Mouse (Mus musculus) heart, adult 9 months (tissue): ENCODE measurements around the gene Prpf40a.
A peak's percentile ranks its signal among the peaks of the same experiment; 100 is the strongest.

Experiments used
- DNase-seq, 2 experiments: peaks; one replicate each; pipeline ENCODE4 v3.0.0; 2022; ENCODE audit warnings: low spot score in 2 of 2

Gene Prpf40a

DNA sequence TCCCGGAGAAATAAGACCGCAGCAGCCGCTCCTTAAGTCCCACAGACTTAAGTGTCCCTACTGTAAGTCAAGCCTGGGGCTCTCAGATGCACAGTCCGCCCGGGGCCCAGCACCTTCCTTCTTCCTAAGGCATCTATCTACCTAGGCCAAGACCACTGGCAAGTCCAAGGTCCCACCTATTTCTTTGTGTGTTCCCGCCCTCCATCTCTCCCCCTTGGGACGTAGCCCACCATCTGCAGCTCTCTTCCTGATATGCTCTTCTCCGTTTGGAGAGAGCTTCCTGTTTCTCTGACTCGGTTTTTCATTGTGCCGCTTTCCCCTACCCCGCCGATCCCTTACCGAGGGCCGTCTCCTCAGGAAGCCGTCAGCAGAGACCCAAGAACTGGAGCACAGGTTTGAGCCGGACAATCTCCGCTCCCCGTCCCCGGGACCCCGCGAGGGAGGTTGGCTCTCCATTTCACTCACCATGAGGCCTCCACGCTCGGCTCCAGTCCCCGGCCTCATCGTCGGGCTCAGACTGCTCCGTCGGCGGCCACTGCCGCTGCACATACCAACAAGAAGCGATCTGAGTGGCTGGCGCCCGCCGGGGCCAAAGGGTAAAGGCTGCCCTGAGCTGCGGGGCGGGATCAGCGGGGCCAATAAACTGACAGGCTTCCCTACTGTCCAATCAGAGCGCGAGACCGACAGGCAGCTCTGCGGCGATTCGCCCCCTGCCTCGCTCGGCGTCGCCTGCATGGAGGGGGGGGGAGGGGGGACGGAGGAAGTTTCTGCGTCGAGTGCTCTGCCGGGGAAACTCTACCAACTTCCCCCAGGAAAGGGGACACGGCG lies at the start of gene Prpf40a:
Gene Prpf40a (minus strand): TSS at position 601 of the 828 bp plus-strand sequence.
- DNase-seq: peak; percentile 98 to 99

DNA sequence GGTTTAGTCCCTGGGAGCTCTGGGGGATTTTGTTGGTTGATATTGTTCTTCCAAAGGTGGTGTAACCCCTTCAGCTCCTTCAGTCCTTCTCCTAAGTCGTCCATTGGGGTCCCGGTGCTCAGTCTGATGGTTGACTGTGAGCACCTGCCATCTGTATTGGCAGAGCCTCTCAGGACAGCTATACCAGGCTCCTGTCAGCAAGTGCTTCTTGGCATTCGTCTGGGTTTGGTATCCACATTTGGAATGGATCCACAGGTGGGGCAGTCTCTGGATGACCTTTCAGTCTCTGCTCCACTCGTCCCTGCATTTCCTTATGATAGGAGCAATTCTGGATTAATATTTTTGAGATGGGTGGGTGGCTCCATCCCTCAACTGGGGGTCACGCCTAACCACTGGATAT lies 31.2 kb upstream of the Prpf40a start:
- peak in 1 of 2 experiments; percentile 4 for DNase-seq

DNA sequence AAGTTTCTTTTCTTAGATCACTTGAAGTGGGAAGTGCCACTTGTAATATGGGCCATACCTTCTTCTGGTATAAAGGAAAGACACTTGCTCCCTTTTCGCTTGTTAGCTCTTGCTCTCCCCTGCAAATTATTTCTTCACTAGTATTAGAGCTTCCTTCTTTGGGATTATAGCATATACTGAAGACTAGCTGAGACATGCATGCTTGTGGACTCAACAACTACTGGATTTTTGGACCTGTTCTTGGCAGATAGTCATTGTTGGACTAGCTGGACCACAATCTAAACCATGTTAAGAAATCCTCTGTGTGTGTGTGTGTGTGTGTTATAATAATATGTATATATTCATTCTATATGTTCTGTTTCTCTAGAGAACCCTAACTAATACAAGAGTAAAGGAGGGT lies 22.4 kb upstream of the Prpf40a start:
- DNase-seq: no peak

DNA sequence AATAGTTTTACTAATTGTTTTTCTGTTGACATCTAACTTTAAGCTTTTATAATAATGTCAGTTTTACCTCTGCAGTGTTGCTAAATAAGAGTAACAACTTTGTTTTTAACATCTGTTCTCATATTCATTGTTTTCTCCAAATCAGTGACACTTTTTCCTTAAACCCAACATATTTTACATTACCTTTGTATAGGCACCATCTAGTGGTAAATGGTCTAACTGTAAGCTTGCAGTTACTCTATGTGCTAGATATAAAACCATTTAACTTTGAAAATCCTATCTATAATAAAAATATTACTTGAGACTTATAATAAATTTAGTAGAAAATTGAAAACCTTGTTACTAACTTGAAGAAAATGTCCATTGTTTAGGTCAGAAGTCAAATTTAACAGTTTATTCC lies 15.7 kb upstream of the Prpf40a start:
- no peak for DNase-seq

DNA sequence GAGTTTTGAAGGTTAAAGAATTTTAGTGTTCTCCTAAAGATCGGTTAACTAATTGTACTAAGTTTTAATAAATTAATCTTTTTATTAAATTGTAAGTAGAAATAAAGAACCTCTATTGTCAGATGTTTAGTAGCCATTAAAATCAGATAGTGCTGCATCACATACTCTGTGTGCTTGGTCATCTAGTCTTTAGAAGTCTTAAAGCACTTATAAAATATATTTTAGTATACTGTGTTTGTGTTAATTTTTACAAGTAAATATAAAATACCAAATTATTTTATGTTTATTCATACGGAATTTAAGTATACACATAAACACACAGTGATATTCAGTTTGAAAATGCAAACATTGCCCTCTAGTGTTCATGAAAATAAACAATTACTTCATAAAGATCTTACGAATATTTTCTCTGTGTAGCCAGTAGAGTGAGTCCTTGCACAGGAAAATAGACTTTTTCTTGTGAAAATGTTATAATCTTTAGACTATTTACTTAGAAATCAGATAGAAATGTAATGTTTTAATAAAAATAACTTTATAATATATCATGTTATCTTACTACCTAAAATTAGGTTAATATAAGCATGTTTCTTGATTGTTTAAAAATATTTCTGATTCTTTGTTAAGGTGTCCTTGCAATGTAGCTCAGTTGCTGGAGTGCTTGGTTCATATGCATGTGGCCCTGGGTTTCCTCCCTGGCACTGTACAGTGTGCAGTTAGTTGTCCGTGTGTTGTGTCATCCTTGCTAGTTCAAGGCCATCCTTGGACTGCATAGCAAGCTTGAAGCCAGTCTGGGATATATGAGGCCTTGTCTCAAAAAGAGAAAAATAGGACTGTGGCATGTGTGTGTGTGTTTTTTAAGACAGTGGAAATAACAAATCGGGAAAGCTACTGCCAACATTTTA lies 13.5 kb upstream of the Prpf40a start:
- no peak for DNase-seq

DNA sequence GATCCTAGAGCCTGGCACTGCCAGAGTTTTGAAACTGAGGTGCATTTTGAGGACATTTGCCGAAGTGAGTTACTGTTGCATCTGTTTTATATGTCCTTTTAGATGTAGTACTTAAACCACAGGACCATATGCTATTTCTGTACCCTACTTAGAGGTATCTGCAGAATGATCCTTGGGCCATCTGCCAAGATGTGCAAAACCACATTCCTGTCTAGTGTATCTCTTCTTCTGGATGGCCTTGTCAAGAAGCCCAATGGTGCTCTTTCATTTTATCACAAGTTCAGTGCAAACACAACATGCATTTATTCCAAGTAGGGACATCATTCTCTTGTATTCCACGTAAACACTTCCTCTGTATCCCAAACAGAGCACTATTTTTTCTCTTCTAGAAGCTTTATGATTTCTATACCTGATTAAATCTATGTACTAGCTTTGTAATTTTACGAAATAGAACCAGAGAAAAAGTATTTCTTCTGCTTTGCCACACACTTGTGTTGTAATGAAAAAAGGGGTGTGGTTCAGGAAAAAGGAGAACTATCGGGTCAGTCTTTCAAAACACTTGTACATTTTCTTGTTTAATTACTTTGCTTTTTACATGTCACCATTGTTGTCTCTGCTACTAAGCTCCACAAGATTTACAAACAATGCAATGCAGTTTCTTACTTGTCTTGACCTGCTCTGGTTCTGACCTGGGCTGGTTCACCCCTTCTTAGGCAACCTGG lies 9.2 kb upstream of the Prpf40a start:
- no peak for DNase-seq

DNA sequence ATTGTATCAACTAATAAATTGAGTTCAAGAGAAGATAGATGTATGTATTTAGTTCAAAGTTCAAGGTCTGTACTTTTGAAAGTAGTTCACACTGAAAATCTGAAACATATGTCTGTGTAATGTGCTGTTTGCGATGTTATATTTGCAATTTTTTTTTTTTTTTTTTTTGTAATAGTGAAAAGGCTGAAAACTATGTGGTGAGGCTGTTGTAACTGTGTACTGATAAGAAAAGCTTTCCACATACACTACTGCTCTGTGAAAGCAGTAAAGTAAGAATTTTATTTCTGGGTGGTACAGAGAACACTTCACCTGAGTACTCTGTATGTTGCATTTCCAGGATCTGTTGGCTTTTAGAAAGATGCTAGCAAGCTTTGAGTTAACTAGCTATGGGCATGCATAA lies 8.1 kb upstream of the Prpf40a start:
- no peak for DNase-seq

DNA sequence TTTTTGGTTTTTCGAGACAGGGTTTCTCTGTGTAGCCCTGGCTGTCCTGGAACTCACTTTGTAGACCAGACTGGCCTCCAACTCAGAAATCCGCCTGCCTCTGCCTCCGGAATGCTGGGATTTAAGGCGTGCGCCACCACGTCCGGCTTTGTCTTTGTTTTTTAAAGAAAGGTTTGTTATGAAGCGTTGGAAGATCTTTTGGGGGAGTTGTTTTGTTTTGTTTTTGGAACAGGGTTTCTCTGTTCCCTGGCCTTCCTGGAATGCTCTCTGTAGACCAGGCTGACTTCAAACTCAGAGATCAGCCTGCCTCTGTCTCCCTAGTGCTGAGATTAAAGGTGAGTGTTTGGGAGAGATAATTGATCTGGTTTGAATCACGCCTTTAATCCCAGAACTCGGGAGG lies 5.3 kb upstream of the Prpf40a start:
- DNase-seq: no peak

DNA sequence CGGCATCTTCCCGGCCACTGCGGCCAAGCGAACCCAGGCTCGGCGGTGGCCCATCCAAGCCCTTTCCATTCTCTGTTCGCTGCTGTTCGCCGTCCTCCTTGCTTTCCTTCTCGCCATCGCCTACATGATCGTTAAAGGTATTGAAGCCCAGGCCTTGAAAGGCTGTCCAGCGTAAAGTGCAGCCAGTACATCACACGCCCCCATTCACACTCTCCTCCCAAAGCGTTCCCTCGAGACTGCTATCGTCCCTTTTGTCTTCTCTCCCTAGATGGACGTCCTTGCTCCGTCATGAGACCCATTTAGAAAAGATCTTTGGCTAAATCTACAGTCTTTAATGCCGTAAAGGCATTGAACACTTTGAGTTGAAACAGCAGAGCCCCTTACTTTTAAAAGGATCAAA lies 1.3 kb upstream of the Prpf40a start:
- DNase-seq: no peak

DNA sequence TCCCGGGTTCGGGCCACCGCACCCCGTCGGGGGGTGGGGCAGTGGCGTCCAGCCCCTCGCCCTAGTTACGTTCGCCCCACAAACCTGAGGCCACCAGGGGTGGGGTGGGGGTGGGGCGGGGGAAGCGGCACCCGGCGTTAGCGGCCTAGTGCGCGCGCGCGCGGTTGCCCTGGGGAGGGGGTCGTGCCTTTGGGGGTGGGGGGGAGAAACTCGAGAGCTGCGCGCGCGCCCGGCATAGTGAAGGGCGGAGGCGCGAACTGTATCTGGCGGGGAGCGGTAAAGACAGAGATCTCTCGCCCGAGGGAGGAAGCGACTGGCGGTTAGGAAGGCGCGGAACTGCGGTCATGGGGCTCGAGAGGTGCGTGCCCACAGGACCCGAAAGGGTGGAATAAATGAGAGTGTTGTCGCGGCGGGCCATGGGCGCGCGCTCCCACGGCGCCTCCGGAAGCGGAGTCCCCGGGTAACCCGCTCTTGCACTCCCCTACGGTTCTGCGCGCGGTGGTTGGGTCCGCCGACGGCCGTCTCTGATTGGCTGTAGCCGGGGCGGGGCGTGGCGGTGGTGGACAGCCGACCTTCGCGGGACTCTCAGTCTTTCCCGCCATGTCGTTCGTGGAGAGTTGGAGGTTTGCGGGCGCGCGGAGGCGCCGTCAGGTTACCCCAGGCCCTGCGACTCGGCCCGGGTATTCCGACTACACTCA lies 588 bp upstream of the Prpf40a start, which contains the start of gene Arl6ip6:
Gene Arl6ip6 (plus strand): TSS at position 204 of the 698 bp plus-strand sequence.
- DNase-seq: peak; percentile 97 to 98

DNA sequence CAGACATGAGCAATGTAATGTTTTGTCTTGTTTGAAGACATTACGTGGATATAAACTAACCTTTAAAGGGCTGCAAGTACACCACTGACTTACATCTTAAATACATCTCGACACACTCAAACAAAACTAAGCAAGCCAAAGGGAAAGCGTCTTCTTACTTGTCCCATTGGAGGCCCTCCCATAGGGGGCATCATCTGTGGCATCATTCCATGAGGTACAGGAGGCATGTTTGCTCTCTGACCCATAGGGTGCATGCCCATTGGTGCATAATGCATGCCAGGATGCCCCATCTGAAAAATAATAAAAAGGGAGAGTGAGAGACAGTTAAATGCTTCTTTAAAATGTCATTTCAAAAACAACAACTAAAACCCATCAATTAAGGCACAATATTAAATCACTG lies 1.3 kb downstream of the Prpf40a start:
- DNase-seq: no peak

DNA sequence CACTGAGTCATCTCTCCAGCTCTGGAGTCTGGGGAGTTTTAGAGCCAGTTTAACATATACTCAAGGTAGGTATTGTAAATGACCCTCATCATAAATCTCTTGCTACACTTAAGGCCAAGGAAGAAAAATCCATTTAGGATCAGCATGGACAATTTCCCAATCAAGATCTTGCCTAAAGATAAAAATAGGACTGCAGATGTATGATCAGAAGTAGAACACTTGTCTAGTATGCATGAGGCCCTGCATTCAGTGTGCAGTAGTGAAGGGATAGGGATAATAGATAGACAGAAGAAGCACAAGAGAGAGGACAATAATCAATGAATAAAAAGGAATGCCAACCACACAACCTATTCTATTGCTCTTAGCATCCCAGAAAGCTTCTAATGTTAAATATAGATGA lies 11.2 kb downstream of the Prpf40a start:
- no peak for DNase-seq

DNA sequence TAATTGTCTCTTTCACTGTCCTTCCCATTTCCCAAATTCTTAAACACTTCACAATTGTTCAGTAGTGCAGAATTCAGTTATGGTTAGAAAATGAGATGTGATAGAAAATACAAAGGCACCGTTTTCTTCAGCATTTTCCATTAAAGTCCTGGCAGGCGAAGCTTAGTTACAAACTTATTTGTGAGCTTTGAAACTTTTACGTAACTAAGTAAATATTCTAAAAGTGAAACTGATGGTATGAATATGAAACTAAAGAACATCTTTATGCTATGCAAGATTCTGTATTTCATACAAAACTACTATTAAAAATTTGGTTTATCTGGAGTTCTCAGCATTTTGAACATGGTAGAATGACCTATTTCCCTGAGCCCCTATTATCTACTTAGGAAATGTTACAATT lies 12.1 kb downstream of the Prpf40a start:
- DNase-seq: no peak

DNA sequence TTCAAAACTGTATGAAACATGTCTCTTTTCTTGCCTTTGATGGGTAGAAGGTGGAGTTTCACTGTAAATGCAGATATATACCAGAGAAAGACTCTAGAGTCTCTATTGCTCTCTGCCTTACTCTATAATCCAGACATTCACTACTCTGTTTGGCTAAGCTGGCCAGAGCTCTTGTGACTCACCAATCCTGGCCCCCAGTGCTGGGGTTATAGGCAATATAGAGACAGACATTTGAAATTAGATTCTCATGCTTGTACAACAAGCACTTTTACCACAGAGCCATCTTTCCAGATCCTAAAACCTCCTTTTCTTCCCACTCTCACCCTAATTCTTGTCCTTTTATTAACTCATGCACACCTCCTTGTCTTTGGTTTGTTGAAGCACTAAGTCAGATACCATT lies 17.1 kb downstream of the Prpf40a start:
- no peak for DNase-seq

DNA sequence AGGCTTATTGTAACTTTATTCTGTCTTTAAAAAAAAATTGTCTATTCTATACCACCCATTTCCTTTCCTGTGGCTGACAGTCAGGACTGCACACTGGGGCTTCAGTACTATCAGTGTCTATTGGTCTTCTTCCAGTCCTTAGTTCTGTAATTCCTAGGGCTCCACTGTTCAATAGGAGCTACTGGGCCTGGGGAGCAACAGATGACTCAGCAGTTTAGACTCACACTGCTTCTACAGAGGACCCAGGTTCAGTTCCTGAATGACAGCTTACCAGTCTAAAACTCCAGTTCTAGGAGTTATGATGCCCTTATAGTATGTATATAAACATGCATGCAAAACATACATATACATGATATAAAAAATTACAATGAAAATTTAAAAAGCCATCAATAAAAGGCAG lies 44.2 kb downstream of the Prpf40a start:
- DNase-seq: no peak

DNA sequence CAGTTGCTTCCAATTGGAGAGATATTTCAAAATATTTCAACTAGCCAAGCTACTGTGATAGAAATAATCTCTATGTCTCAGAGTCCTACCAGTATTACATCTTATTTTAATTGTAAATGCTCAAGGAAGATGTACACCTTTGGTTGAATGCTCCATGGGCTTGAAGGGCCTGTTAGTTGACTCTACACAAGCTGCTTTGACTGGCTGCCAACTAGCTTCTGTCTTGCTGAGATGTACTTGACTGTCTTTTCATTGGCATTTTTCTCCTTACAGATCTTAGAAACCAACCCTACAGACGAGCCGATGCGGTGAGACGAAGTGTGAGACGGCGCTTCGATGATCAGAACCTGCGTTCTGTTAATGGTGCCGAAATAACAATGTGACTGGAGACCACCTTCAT lies 59.5 kb downstream of the Prpf40a start:
- no peak for DNase-seq

DNA sequence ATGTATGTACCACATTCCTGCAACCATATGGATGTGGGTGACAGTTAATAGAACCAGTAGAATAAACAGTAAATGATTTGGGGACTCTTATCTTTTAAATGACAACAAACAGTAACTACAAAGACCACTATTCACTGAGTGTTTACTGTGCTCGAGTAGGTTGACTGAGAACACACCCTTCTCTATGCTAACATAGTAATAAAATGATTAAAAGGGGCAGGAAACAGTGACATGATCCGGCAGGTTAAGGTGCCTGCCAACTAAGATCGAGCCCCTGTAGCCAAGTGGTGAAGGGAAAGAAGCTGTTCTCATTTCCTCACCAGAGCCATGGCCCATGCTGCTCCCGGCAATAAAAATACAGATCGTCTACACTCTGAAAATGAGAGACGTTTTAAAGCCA lies 62.0 kb downstream of the Prpf40a start:
- no peak for DNase-seq

DNA sequence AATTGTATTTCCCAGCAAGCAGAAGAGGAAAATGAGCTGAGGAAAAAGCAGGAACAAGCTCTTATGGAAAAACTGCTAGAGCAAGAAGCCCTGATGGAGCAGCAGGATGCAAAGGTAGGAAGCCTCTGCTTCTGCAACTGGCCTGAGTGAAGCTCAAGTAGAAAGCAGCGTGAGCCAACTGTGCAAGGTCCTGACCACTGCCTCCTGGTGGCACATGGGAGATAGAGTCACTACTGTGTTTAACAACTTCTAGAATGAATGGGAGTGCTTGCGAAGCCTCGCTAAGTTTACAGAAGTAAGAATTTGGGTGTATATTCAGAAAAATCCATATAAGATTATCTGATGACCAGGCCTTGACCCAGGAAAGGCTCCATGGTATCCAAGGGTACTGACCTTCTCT lies 65.1 kb downstream of the Prpf40a start:
- no peak for DNase-seq

DNA sequence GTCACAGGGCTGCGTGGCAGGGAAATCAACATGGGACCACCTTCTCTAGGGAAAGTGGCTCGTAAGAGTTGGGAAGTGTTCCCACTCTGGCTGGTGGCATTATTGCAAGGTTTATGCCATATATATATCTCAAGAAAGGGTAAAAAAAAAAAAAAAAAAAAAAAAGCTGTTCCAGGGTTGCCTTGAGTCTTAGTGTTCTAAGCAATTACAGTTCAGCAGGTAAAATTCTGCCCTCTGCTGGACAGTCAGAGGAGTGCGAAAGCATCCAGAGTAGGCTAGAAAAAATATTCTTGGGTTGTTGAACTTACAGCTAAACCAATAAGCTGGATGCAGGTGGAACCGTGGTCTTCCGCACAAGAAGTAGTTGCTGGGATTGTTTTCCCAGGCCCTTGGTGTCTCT lies 69.3 kb downstream of the Prpf40a start:
- DNase-seq: peak in 1 of 2 experiments; percentile 12

DNA sequence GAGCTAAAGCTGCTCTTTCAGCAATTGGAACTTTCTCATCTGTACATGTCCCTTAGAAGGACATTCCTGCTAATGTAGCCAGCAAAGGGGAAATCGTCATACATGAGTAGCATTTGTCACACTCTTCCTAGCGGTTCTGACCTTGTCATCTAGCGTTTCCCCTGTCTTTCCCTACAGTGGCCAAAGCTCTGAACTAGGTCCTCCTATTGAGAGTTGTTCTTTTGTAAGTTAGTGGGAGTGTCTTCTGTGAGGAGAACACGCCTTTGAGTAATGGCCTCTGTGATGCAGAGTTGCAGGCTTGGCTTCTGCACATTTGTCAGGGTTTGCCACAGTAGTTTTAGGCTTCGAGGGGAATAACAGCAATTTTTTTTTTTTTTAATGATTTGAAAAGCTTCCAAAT lies 82.5 kb downstream of the Prpf40a start:
- no peak for DNase-seq

DNA sequence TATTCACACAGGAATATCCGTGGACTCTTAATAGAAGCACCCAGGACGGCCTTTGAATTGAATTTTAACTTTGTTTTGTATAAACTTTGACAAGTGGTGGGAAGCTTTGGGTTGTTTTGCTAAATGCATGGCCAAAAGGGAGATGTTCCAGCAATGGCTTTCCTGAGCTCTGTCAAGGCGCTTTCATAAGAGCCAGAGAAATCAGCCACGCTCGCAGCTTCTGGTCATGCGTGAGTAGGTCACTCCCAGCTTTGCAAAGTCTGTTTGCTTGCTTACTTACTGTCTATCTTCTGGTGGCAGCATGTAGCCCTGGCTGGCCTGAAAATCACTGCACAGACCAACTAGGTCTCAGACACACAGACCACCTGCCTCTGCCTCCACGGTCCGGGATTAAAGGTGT lies 84.6 kb downstream of the Prpf40a start:
- no peak for DNase-seq

DNA sequence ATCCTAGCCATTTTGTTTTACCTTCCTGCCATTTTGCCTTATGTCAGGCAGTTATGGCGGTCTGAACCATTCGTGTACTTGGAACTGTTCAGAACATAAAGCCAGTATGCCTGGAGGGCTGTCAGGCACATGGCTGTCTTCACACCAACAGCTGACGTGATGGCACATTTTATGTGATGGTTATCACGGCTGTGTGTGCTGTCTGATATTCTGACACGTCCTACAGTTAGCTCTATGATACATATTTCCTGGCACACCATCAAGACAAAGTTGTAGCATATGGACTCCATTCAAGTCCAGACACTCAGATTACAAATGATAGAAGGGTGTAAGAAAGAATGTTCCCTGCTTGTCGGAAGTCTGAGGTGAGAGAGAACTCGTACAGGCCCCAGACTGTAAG lies 85.0 kb downstream of the Prpf40a start:
- no peak for DNase-seq
